Mouse (Mus musculus) G1E (cell line): ENCODE data around the gene Ring1.

Source experiments
- CTCF ChIP-seq: IDR thresholded peaks from 2 replicates; pipeline ENCODE4 v1.5.1; 2012; ENCODE audit warnings: low read depth, low read length, inconsistent platforms, mixed read lengths
- GATA1 ChIP-seq: IDR thresholded peaks from 2 replicates; pipeline ENCODE4 v1.6.1; 2012; ENCODE audit warnings: borderline replicate concordance, low read length, inconsistent platforms, mixed read lengths
- POLR2AphosphoS5 ChIP-seq: IDR thresholded peaks from 2 replicates; pipeline ENCODE4 v1.6.1; 2012; ENCODE audit warnings: low read depth, low read length, inconsistent platforms; ENCODE audit not compliant: insufficient replicate concordance

DNA sequence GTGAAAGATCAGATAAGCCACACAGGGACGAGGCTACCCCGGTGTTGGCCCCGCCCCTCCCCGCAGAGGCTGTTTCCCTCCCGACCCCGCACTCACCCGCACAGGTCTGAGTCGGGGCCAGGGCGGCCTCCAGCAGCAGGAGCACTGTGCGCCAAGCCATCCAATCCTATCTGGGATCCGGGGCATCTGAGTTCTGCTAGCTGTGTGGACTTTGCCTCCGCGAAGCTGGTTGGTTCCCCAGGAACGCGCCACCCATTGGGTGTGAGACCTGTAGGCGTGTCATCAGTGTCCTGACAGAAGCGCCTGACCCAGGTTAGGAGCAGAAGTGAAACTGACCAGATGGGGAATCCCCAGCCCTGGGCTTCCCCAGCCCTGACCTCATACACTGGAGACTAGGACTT is 45.8 kb downstream of the Ring1 start:
- TF ChIP-seq CTCF (no peak), GATA1 (no peak), POLR2AphosphoS5 (no peak)
